Mouse (Mus musculus): ENCODE results near the gene Slc39a13. TPM values are rescaled to one million over a fixed set of nuclear protein-coding genes. Genes with fewer than 3 reads are reported as not detected.

The Slc39a13 gene
- polyA plus RNA-seq, 1 experiment from 2014 or later, result 21.9 TPM

GRCm38 (mm10) chr2:91078314-91079025, 8.3 kb upstream of the Slc39a13 start:
- peak overlapping the region; percentile 88 for H3K4me2 ChIP-seq (ENCODE audit: low read length)
- peak overlapping the region; percentile 71 for H3K9ac ChIP-seq (replicated peaks; ENCODE audit: low read length)
- ATAC-seq (ENCODE audit: low FRiP score, low TSS enrichment), result peak; percentile 72; the same call in 1 of the 2 replicates
- H3K4me1 ChIP-seq (ENCODE audit: control insufficient read depth, insufficient read depth, low read length), result no peaks in the 10 kb centered on the region
- H3K4me3 ChIP-seq (replicated peaks; ENCODE audit: low read depth, low read length), result peak overlapping the region; percentile 44
- H3K9me3 ChIP-seq (ENCODE audit: control insufficient read depth, low read length), result no peaks in the 10 kb centered on the region
- peak overlapping the region; percentile 33; the same call in 1 of the 2 replicates for H3K27ac ChIP-seq (replicated peaks; ENCODE audit: low read depth, low read length)
- no peaks in the 10 kb centered on the region for H3K36me3 ChIP-seq (ENCODE audit: control insufficient read depth, insufficient read depth, low read length)
- peak; percentile 64 for DNase-seq
- H3K27me3 ChIP-seq (ENCODE audit: control insufficient read depth, insufficient read depth, low read length), result no peaks in the 10 kb centered on the region
- WGBS, result under 1% methylated on average over 33 of the region's 36 CpGs

- no peaks in the 10 kb centered on the region for H3K9me3 ChIP-seq (ENCODE audit: control insufficient read depth, low read length)
- no peak for DNase-seq
- peak overlapping the region; percentile 71 for H3K9ac ChIP-seq (replicated peaks; ENCODE audit: low read length)
- H3K27ac ChIP-seq (replicated peaks; ENCODE audit: low read depth, low read length), result 0 out of 2 replicates have a peak overlapping the region, but pooled peaks have one; percentile 33
- H3K4me1 ChIP-seq (ENCODE audit: control insufficient read depth, insufficient read depth, low read length), result no peaks in the 10 kb centered on the region
- peak overlapping the region; percentile 44 for H3K4me3 ChIP-seq (replicated peaks; ENCODE audit: low read depth, low read length)
- 17% methylated on average over 12 of the region's 12 CpGs for WGBS
- peak overlapping the region; percentile 88 for H3K4me2 ChIP-seq (ENCODE audit: low read length)
- H3K27me3 ChIP-seq (ENCODE audit: control insufficient read depth, insufficient read depth, low read length), result no peaks in the 10 kb centered on the region
- H3K36me3 ChIP-seq (ENCODE audit: control insufficient read depth, insufficient read depth, low read length), result no peaks in the 10 kb centered on the region
- ATAC-seq (ENCODE audit: low FRiP score, low TSS enrichment), result peak; percentile 15; the same call in 1 of the 2 replicates
These were observed 7.7 kb upstream of the Slc39a13 start for GRCm38 (mm10) chr2:91077957-91078313.

GRCm38 (mm10) chr2:91072092-91072491, 1.9 kb upstream of the Slc39a13 start:
- H3K4me2 ChIP-seq (ENCODE audit: low read length), result no peak overlapping the region
- H3K27me3 ChIP-seq (ENCODE audit: control insufficient read depth, insufficient read depth, low read length), result no peaks in the 10 kb centered on the region
- WGBS, result 23% methylated on average over 1 of the region's 1 CpGs
- H3K27ac ChIP-seq (replicated peaks; ENCODE audit: low read depth, low read length), result no peak overlapping the region
- H3K36me3 ChIP-seq (ENCODE audit: control insufficient read depth, insufficient read depth, low read length), result peaks cover 6% of the 10 kb centered on the region; the same call in 1 of the 2 replicates
- H3K9ac ChIP-seq (replicated peaks; ENCODE audit: low read length), result no peak overlapping the region
- no peaks in the 10 kb centered on the region for H3K9me3 ChIP-seq (ENCODE audit: control insufficient read depth, low read length)
- DNase-seq, result no peak
- no peak overlapping the region for H3K4me3 ChIP-seq (replicated peaks; ENCODE audit: low read depth, low read length)
- peaks cover 23% of the 10 kb centered on the region for H3K4me1 ChIP-seq (ENCODE audit: control insufficient read depth, insufficient read depth, low read length)
- no peak for ATAC-seq (ENCODE audit: low FRiP score, low TSS enrichment)

- DNase-seq (no peak), ATAC-seq (ENCODE audit: low FRiP score, low TSS enrichment) (no peak)
- no peaks in the 10 kb centered on the region for H3K27me3 ChIP-seq (ENCODE audit: control insufficient read depth, insufficient read depth, low read length)
- WGBS, result 86% methylated on average over 10 of the region's 10 CpGs
- peak overlapping the region; percentile 81 for H3K9ac ChIP-seq (replicated peaks; ENCODE audit: low read length)
- H3K4me1 ChIP-seq (ENCODE audit: control insufficient read depth, insufficient read depth, low read length), result peaks cover 23% of the 10 kb centered on the region
- H3K4me2 ChIP-seq (ENCODE audit: low read length), result peak overlapping the region; percentile 64
- H3K9me3 ChIP-seq (ENCODE audit: control insufficient read depth, low read length), result no peaks in the 10 kb centered on the region
- peaks cover 15% of the 10 kb centered on the region for H3K36me3 ChIP-seq (ENCODE audit: control insufficient read depth, insufficient read depth, low read length)
- peak overlapping the region; percentile 76 for H3K27ac ChIP-seq (replicated peaks; ENCODE audit: low read depth, low read length)
- peak overlapping the region; percentile 66; the same call in 1 of the 2 replicates for H3K4me3 ChIP-seq (replicated peaks; ENCODE audit: low read depth, low read length)
These were observed 842 bp upstream of the Slc39a13 start for GRCm38 (mm10) chr2:91071059-91071458.

GRCm38 (mm10) chr2:91069306-91070000, 764 bp downstream of the Slc39a13 start:
- H3K9me3 ChIP-seq (ENCODE audit: control insufficient read depth, low read length), result no peaks in the 10 kb centered on the region
- peak overlapping the region; percentile 76 for H3K27ac ChIP-seq (replicated peaks; ENCODE audit: low read depth, low read length)
- peaks cover 23% of the 10 kb centered on the region for H3K4me1 ChIP-seq (ENCODE audit: control insufficient read depth, insufficient read depth, low read length)
- no peaks in the 10 kb centered on the region for H3K27me3 ChIP-seq (ENCODE audit: control insufficient read depth, insufficient read depth, low read length)
- H3K4me2 ChIP-seq (ENCODE audit: low read length), result peak overlapping the region; percentile 64
- DNase-seq (peak; percentile 16), ATAC-seq (ENCODE audit: low FRiP score, low TSS enrichment) (no peak)
- peaks cover 23% of the 10 kb centered on the region for H3K36me3 ChIP-seq (ENCODE audit: control insufficient read depth, insufficient read depth, low read length)
- H3K9ac ChIP-seq (replicated peaks; ENCODE audit: low read length), result peak overlapping the region; percentile 81
- 8% methylated on average over 14 of the region's 14 CpGs for WGBS
- peak overlapping the region; percentile 66 for H3K4me3 ChIP-seq (replicated peaks; ENCODE audit: low read depth, low read length)

GRCm38 (mm10) chr2:91068872-91069165, 1.4 kb downstream of the Slc39a13 start:
- ATAC-seq (ENCODE audit: low FRiP score, low TSS enrichment) (no peak), DNase-seq (no peak)
- Histone ChIP-seq H3K27me3 (ENCODE audit: control insufficient read depth, insufficient read depth, low read length) (no peaks in the 10 kb centered on the region), H3K4me1 (ENCODE audit: control insufficient read depth, insufficient read depth, low read length) (peaks cover 23% of the 10 kb centered on the region), H3K9ac (replicated peaks; ENCODE audit: low read length) (peak overlapping the region; percentile 42; the same call in 1 of the 2 replicates), H3K9me3 (ENCODE audit: control insufficient read depth, low read length) (no peaks in the 10 kb centered on the region), H3K4me3 (replicated peaks; ENCODE audit: low read depth, low read length) (peak overlapping the region; percentile 66), H3K27ac (replicated peaks; ENCODE audit: low read depth, low read length) (no peak overlapping the region), H3K4me2 (ENCODE audit: low read length) (peak overlapping the region; percentile 64), H3K36me3 (ENCODE audit: control insufficient read depth, insufficient read depth, low read length) (peaks cover 30% of the 10 kb centered on the region)
- WGBS, result 52% methylated on average over 6 of the region's 6 CpGs

- Histone ChIP-seq H3K36me3 (ENCODE audit: control insufficient read depth, insufficient read depth, low read length) (peaks cover 35% of the 10 kb centered on the region), H3K9me3 (ENCODE audit: control insufficient read depth, low read length) (no peaks in the 10 kb centered on the region), H3K4me1 (ENCODE audit: control insufficient read depth, insufficient read depth, low read length) (peaks cover 23% of the 10 kb centered on the region), H3K4me3 (replicated peaks; ENCODE audit: low read depth, low read length) (peak overlapping the region; percentile 66), H3K27ac (replicated peaks; ENCODE audit: low read depth, low read length) (no peak overlapping the region), H3K27me3 (ENCODE audit: control insufficient read depth, insufficient read depth, low read length) (no peaks in the 10 kb centered on the region), H3K9ac (replicated peaks; ENCODE audit: low read length) (peak overlapping the region; percentile 42; the same call in 1 of the 2 replicates), H3K4me2 (ENCODE audit: low read length) (peak overlapping the region; percentile 64)
- ATAC-seq (ENCODE audit: low FRiP score, low TSS enrichment) (no peak), DNase-seq (no peak)
- WGBS, result 57% methylated on average over 13 of the region's 13 CpGs
These were observed 1.9 kb downstream of the Slc39a13 start for GRCm38 (mm10) chr2:91068162-91068871.

- Histone ChIP-seq H3K36me3 (ENCODE audit: control insufficient read depth, insufficient read depth, low read length) (peaks cover 50% of the 10 kb centered on the region), H3K9me3 (ENCODE audit: control insufficient read depth, low read length) (no peaks in the 10 kb centered on the region), H3K9ac (replicated peaks; ENCODE audit: low read length) (no peak overlapping the region), H3K27me3 (ENCODE audit: control insufficient read depth, insufficient read depth, low read length) (no peaks in the 10 kb centered on the region), H3K4me2 (ENCODE audit: low read length) (no peak overlapping the region), H3K4me1 (ENCODE audit: control insufficient read depth, insufficient read depth, low read length) (peaks cover 23% of the 10 kb centered on the region), H3K4me3 (replicated peaks; ENCODE audit: low read depth, low read length) (no peak overlapping the region), H3K27ac (replicated peaks; ENCODE audit: low read depth, low read length) (no peak overlapping the region)
- ATAC-seq (ENCODE audit: low FRiP score, low TSS enrichment) (no peak), DNase-seq (no peak)
- WGBS, result 85% methylated on average over 3 of the region's 3 CpGs
These were observed 3.8 kb downstream of the Slc39a13 start for GRCm38 (mm10) chr2:91066455-91066854.

All from midbrain, embryonic 14.5 days (tissue).